Mouse (Mus musculus) ES-Bruce4 (cell line): ENCODE results near the gene Zfp385c. TPM values are rescaled to one million over a fixed set of nuclear protein-coding genes. Genes with fewer than 3 reads are reported as not detected.

Experiments used
- H3K27ac ChIP-seq: 2 replicates; pipeline ENCODE4 v1.5.1; 2012; ENCODE audit warnings: low read length, inconsistent platforms; ENCODE audit not compliant: insufficient read depth
- H3K27me3 ChIP-seq: 2 replicates; pipeline ENCODE4 v1.6.1; 2012; ENCODE audit warnings: mild to moderate bottlenecking, low read length, inconsistent platforms; ENCODE audit not compliant: control insufficient read depth, poor library complexity, insufficient read depth, severe bottlenecking
- H3K36me3 ChIP-seq: 2 replicates; pipeline ENCODE4 v1.6.1; 2012; ENCODE audit warnings: inconsistent platforms, mild to moderate bottlenecking, low read length, moderate library complexity; ENCODE audit not compliant: control insufficient read depth, poor library complexity, insufficient read depth, severe bottlenecking
- H3K4me1 ChIP-seq: one replicate; pipeline ENCODE4 v1.8.1; 2011; ENCODE audit warnings: low read length; ENCODE audit not compliant: control insufficient read depth, insufficient read depth
- H3K4me3 ChIP-seq: 2 replicates; pipeline ENCODE4 v1.5.1; 2011; ENCODE audit warnings: low read depth, mild to moderate bottlenecking, low read length
- H3K9ac ChIP-seq: 2 replicates; pipeline ENCODE4 v1.6.1; 2012; ENCODE audit warnings: low read depth, mild to moderate bottlenecking, inconsistent platforms; ENCODE audit not compliant: poor library complexity, severe bottlenecking
- H3K9me3 ChIP-seq: replicated peaks from 2 replicates; pipeline ENCODE4 v1.6.1; 2012; ENCODE audit warnings: mild to moderate bottlenecking, low read length, inconsistent platforms; ENCODE audit not compliant: control insufficient read depth, poor library complexity, insufficient read depth, severe bottlenecking
- CTCF ChIP-seq: IDR thresholded peaks from one replicate; pipeline ENCODE4 v1.8.1; 2011; ENCODE audit warnings: low read depth, low read length
- EP300 ChIP-seq: IDR thresholded peaks from 2 replicates; pipeline ENCODE4 v1.6.1; 2011; ENCODE audit warnings: low read depth, low read length; ENCODE audit not compliant: insufficient read depth
- POLR2A ChIP-seq: IDR thresholded peaks from one replicate; pipeline ENCODE4 v1.8.1; 2011; ENCODE audit warnings: low read length; ENCODE audit not compliant: insufficient read depth
- polyA plus RNA-seq: library from polyadenylated mRNA; stranded (reverse); fragments of >200 nt; gene quantifications from 2 replicates; pipeline ENCODE4 v1.2.4, GENCODE M21; 2011; ENCODE audit warnings: low read depth; ENCODE audit not compliant: missing spikeins, insufficient read depth, insufficient read length

Gene Zfp385c
- polyA plus RNA-seq, 1 experiment, result 1.9 TPM

DNA sequence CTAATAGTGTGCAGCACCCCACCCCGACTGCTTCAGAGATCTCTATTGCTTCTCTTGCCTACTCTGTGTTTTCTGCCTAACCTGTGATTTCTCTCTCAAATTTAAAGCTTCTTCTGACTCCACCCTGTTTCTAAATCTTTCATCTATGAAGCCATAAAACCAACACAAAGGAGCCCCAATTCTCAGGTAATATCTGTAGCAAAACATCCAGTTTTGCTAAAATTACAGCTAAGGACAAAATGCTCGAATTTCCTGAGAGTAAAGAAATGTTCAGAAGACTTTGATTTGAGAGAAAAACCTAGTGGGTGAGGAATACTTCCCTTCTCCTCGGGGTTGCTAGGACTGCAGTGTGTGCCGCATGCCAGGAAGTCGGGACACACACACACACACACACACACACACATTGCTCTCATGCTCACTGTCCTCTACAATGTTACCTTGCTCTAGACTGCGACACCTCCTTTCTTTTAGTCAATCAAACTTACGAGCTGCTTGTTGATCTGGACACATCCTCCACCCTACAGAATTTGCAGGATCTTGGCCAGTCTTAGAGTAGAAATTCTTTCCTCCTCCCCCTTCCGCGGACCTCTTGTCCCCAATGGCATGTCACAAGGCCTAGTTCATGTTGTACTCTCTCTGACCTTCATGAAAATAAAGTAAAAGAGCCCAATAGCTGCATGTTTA is 82.1 kb downstream of the Zfp385c start:
- no peaks in the 10 kb centered on the region for H3K9me3 ChIP-seq

DNA sequence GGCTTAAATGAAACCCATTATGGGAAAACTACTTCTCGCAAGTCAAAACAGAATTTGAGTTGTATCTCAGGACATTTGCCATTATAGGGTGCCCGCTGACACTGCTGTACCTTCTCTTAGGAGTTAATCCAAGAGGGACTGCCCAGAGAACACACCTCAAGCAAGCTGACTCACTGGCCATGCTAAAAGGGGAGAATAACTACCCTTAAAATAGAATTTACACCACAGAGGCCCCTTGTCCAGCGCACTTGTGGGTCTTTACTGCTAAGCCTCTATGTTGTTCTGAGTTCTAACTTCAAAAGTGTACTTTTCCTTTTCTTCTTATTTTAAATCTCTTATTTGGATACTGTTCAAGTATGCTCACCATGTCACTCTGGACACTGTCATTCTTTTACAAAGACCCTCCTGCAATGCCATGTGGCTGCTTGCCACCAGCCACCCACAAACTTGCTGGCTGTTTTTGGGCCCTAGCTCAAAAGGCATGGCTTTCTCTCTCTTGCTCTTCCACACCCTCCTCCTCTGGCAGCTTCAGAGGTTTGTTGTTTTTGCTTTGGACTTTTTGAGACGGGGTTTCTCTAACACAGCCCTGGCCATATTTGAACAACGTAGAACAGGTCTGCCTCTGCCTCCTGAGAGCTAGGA is 82.8 kb downstream of the Zfp385c start:
- Histone ChIP-seq H3K9ac (no peak overlapping the region), H3K4me3 (no peak overlapping the region), H3K9me3 (no peaks in the 10 kb centered on the region), H3K4me1 (peaks cover 2% of the 10 kb centered on the region), H3K27me3 (no peaks in the 10 kb centered on the region), H3K27ac (no peak overlapping the region), H3K36me3 (peaks cover 21% of the 10 kb centered on the region)
- TF ChIP-seq EP300, result no peak
- TF ChIP-seq CTCF, result no peak

More for the DNA sequence above, 82.1 kb downstream of the Zfp385c start:
- Histone ChIP-seq H3K27me3 (no peaks in the 10 kb centered on the region), H3K4me3 (no peak overlapping the region), H3K4me1 (peaks cover 2% of the 10 kb centered on the region), H3K27ac (no peak overlapping the region), H3K36me3 (peaks cover 21% of the 10 kb centered on the region), H3K9ac (no peak overlapping the region)
- TF ChIP-seq POLR2A, result no peak
- TF ChIP-seq EP300, result no peak

GRCm38 (mm10) chr11:100608796-100609195 is 83.5 kb downstream of the Zfp385c start:
- peaks cover 21% of the 10 kb centered on the region for H3K36me3 ChIP-seq
- H3K4me3 ChIP-seq, result no peak overlapping the region
- peaks cover 2% of the 10 kb centered on the region for H3K4me1 ChIP-seq
- H3K27ac ChIP-seq, result no peak overlapping the region
- H3K27me3 ChIP-seq, result no peaks in the 10 kb centered on the region
- no peaks in the 10 kb centered on the region for H3K9me3 ChIP-seq
- no peak for TF ChIP-seq POLR2A
- TF ChIP-seq CTCF, result no peak
- TF ChIP-seq EP300, result no peak
- no peak overlapping the region for H3K9ac ChIP-seq

DNA sequence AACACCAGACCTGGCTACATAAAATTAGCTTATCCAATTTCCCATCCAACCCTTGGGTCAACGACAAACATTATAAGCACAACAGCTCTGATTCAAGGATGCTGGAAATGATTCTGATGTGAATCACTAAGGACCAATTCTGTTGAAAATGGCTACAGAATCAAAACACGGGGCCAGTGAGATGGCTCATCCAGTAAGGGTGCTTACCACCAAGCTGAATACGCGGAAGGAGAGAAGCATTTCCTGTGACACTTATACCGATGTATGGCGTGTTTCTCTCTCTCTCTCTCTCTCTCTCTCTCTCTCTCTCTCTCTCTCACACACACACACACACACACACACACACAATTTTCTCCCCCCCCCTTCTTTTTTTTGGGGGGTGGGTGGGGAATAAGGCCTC is 85.1 kb downstream of the Zfp385c start:
- no peaks in the 10 kb centered on the region for H3K27me3 ChIP-seq

DNA sequence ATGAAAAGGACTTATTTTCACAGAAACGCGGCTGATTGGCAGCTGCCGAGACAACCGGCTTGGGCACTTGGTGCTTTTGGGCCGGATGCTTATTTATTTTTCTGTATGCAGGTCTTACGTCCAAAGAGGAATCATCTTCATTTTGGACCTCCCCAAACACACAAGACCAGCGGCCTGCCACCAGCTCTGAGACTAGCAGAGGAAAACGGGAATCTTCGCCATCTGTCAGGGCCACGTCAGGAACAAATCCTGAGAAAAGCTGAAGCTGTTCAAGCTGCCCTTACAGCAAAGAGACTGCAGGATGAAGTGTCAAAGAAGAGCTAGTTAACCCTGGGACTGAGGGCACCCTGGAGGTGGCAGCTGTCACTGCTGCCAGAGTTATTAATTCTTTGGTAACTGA is 86.8 kb downstream of the Zfp385c start:
- no peak for TF ChIP-seq POLR2A
- peaks cover 38% of the 10 kb centered on the region for H3K36me3 ChIP-seq

More for the DNA sequence above, 85.1 kb downstream of the Zfp385c start:
- Histone ChIP-seq H3K9me3 (no peaks in the 10 kb centered on the region), H3K27ac (no peak overlapping the region), H3K9ac (no peak overlapping the region), H3K36me3 (peaks cover 26% of the 10 kb centered on the region), H3K4me3 (no peak overlapping the region), H3K4me1 (peaks cover 2% of the 10 kb centered on the region)
- no peak for TF ChIP-seq EP300

GRCm38 (mm10) chr11:100604321-100605005 is 87.8 kb downstream of the Zfp385c start:
- no peak overlapping the region for H3K27ac ChIP-seq
- H3K4me1 ChIP-seq, result peaks cover 2% of the 10 kb centered on the region
- no peak overlapping the region for H3K9ac ChIP-seq
- no peaks in the 10 kb centered on the region for H3K27me3 ChIP-seq
- peaks cover 45% of the 10 kb centered on the region for H3K36me3 ChIP-seq
- H3K4me3 ChIP-seq, result no peak overlapping the region
- no peak for TF ChIP-seq POLR2A
- no peaks in the 10 kb centered on the region for H3K9me3 ChIP-seq

More for the DNA sequence above, 86.8 kb downstream of the Zfp385c start:
- Histone ChIP-seq H3K9me3 (no peaks in the 10 kb centered on the region), H3K4me1 (peaks cover 2% of the 10 kb centered on the region), H3K27me3 (no peaks in the 10 kb centered on the region), H3K27ac (no peak overlapping the region), H3K9ac (no peak overlapping the region), H3K4me3 (no peak overlapping the region)
